Mouse (Mus musculus) frontal cortex, adult (tissue): ENCODE measurements around the gene 5730522E02Rik.
A peak's percentile ranks its signal among the peaks of the same experiment; 100 is the strongest.
"Not testable (repeated sequence)": the region's sequence is repeated elsewhere in the genome, so short reads cannot be mapped to it uniquely, and the experiment has no call there.

Experiments used
- ATAC-seq: cut with Nextera tagmentation; 2 replicates; pipeline ENCODE4 v1.9.2; 2017; ENCODE audit warnings: mild to moderate bottlenecking, moderate library complexity, mixed read lengths; ENCODE audit not compliant: low TSS enrichment

Gene 5730522E02Rik

GRCm38 (mm10) chr11:26210582-26211180 lies at the start of gene 5730522E02Rik:
Gene 5730522E02Rik, minus strand, starts transcription at chr11:26210763.
- ATAC-seq, result peak; percentile 32

GRCm38 (mm10) chr11:26236540-26236939 lies 26.0 kb upstream of the 5730522E02Rik start:
- ATAC-seq, result no peak

- peak; percentile 52; the same call in 1 of the 2 replicates for ATAC-seq
Observed at GRCm38 (mm10) chr11:26229895-26230294, 19.3 kb upstream of the 5730522E02Rik start.

GRCm38 (mm10) chr11:26213643-26214042 lies 3.1 kb upstream of the 5730522E02Rik start:
- not testable (repeated sequence) for ATAC-seq

- ATAC-seq, result peak; percentile 81
Observed at GRCm38 (mm10) chr11:26209811-26210581, 567 bp downstream of the 5730522E02Rik start.

GRCm38 (mm10) chr11:26203466-26203865 lies 7.1 kb downstream of the 5730522E02Rik start:
- no peak for ATAC-seq

GRCm38 (mm10) chr11:26202842-26203241 lies 7.7 kb downstream of the 5730522E02Rik start:
- peak; percentile 66 for ATAC-seq

- no peak for ATAC-seq
Observed at GRCm38 (mm10) chr11:26201778-26202097, 8.8 kb downstream of the 5730522E02Rik start.

GRCm38 (mm10) chr11:26200970-26201777 lies 9.4 kb downstream of the 5730522E02Rik start:
- ATAC-seq, result peak; percentile 85

- no peak for ATAC-seq
Observed at GRCm38 (mm10) chr11:26195468-26195867, 15.1 kb downstream of the 5730522E02Rik start.

- ATAC-seq, result no peak
Observed at GRCm38 (mm10) chr11:26187231-26187967, 23.2 kb downstream of the 5730522E02Rik start.

- ATAC-seq, result no peak
Observed at GRCm38 (mm10) chr11:26170572-26170971, 40.0 kb downstream of the 5730522E02Rik start.

GRCm38 (mm10) chr11:26167609-26167971 lies 43.0 kb downstream of the 5730522E02Rik start:
- no peak for ATAC-seq

- ATAC-seq, result no peak
Observed at GRCm38 (mm10) chr11:26166966-26167608, 43.5 kb downstream of the 5730522E02Rik start.

GRCm38 (mm10) chr11:26164651-26165259 lies 45.8 kb downstream of the 5730522E02Rik start:
- ATAC-seq, result peak; percentile 98

GRCm38 (mm10) chr11:26161354-26161753 lies 49.2 kb downstream of the 5730522E02Rik start:
- no peak for ATAC-seq

- ATAC-seq, result no peak
Observed at GRCm38 (mm10) chr11:26159033-26159432, 51.5 kb downstream of the 5730522E02Rik start.

- no peak for ATAC-seq
Observed at GRCm38 (mm10) chr11:26140024-26140423, 70.5 kb downstream of the 5730522E02Rik start.

GRCm38 (mm10) chr11:26138013-26138412 lies 72.5 kb downstream of the 5730522E02Rik start:
- peak; percentile 94 for ATAC-seq

GRCm38 (mm10) chr11:26130911-26131310 lies 79.7 kb downstream of the 5730522E02Rik start:
- ATAC-seq, result no peak

GRCm38 (mm10) chr11:26129054-26129453 lies 81.5 kb downstream of the 5730522E02Rik start:
- peak; percentile 76; the same call in 1 of the 2 replicates for ATAC-seq
